Mouse (Mus musculus): ENCODE data around the gene Gm47969.

DNA sequence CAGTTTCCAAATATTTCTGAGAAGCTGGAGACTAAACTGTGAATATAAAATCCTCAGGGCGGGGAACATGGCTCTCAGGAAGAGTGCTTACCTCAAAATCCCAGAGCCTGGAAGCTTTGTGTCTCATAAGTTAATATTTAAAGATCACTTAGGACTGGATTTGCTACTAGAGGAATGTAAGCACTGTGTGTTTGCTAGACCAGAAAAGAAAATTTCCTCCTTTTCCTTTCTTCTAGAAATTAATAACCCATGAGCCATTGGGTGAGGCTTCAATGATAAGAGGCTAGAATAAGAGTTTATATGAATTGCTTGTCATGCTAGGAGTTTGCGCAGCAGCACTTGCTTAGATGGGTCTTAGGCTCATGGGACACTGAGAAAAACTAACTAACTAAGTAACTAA, 40.1 kb downstream of the Gm47969 start:
- no peak for TF ChIP-seq POLR2A (IDR thresholded peaks at IDR 0.05; ENCODE audit: control insufficient read depth in 1 of 2, insufficient read depth in 1 of 2, low read depth in 1 of 2, low read length in 2 of 2, poor library complexity in 1 of 2)
- no peak for TF ChIP-seq CTCF (IDR thresholded peaks at IDR 0.05 in 2 of 3, conservative IDR thresholded peaks at IDR 0.05 in 1 of 3; ENCODE audit: control insufficient read depth in 1 of 3, insufficient read depth in 1 of 3, low read depth in 2 of 3, low read length in 3 of 3, poor library complexity in 1 of 3, severe bottlenecking in 1 of 3)
- no peak for TF ChIP-seq GATA1 (IDR thresholded peaks at IDR 0.05; ENCODE audit: low read depth, low read length)
- TF ChIP-seq SIN3A (IDR thresholded peaks at IDR 0.05; ENCODE audit: low read length): no peak
- no peak for TF ChIP-seq ZC3H11A (IDR thresholded peaks at IDR 0.05; ENCODE audit: low read depth, low read length)
- no peak for TF ChIP-seq MXI1 (IDR thresholded peaks at IDR 0.05; ENCODE audit: low read depth, low read length)
- no peak for TF ChIP-seq MAZ (IDR thresholded peaks at IDR 0.05; ENCODE audit: low read depth, low read length)
- no peak for TF ChIP-seq UBTF (IDR thresholded peaks at IDR 0.05; ENCODE audit: borderline replicate concordance, insufficient read depth, low read depth, low read length)
